Mouse (Mus musculus) myocyte (in vitro differentiated cells): ENCODE results near the gene Cd19. TPM values are rescaled to one million over a fixed set of nuclear protein-coding genes. Genes with fewer than 3 reads are reported as not detected.

ENCODE experiments used
- H3K27me3 ChIP-seq: one replicate; pipeline ENCODE4 v1.6.1; 2011; ENCODE audit not compliant: control insufficient read depth, insufficient read depth, insufficient read length
- H3K36me3 ChIP-seq: one replicate; pipeline ENCODE4 v1.6.1; 2011; ENCODE audit not compliant: control insufficient read depth, insufficient read depth
- H3K4me2 ChIP-seq: one replicate; pipeline ENCODE4 v1.6.1; 2011; ENCODE audit warnings: low read depth, control low read depth
- H3K4me3 ChIP-seq: one replicate; pipeline ENCODE4 v1.5.1; 2011; ENCODE audit warnings: mild to moderate bottlenecking, control low read depth, moderate library complexity
- H3K79me2 ChIP-seq: one replicate; pipeline ENCODE4 v1.6.1; 2011; ENCODE audit not compliant: control insufficient read depth, insufficient read depth
- H3ac ChIP-seq: one replicate; pipeline ENCODE4 v1.6.1; 2011; ENCODE audit not compliant: control insufficient read depth, insufficient read length
- CEBPB ChIP-seq: IDR thresholded peaks from 2 replicates; pipeline ENCODE4 v1.6.1; 2011; ENCODE audit warnings: mild to moderate bottlenecking, moderate library complexity; ENCODE audit not compliant: poor library complexity, insufficient read depth, severe bottlenecking
- E2F4 ChIP-seq: IDR thresholded peaks from one replicate; pipeline ENCODE4 v1.6.1; 2011; ENCODE audit warnings: mild to moderate bottlenecking, control low read depth, moderate library complexity; ENCODE audit not compliant: insufficient read depth
- MAX ChIP-seq: IDR thresholded peaks from one replicate; pipeline ENCODE4 v1.6.1; 2011; ENCODE audit warnings: low read depth, mild to moderate bottlenecking, control low read depth
- MYOD1 ChIP-seq, 3 experiments: IDR thresholded peaks; one replicate each; pipeline ENCODE4 v1.6.1; 2011; ENCODE audit warnings: control low read depth in 2 of 3, low read depth in 2 of 3, mild to moderate bottlenecking in 2 of 3, moderate library complexity in 1 of 3; ENCODE audit not compliant: insufficient read length in 2 of 3, control insufficient read depth in 1 of 3
- MYOG ChIP-seq, 3 experiments: IDR thresholded peaks; one replicate each; pipeline ENCODE4 v1.6.1; 2011; ENCODE audit warnings: control low read depth in 2 of 3, low read depth in 2 of 3, mild to moderate bottlenecking in 2 of 3; ENCODE audit not compliant: insufficient read length in 2 of 3, control insufficient read depth in 1 of 3, insufficient read depth in 1 of 3
- POLR2A ChIP-seq: IDR thresholded peaks from one replicate; pipeline ENCODE4 v1.6.1; 2011; ENCODE audit warnings: low read depth, mild to moderate bottlenecking, control low read depth, moderate library complexity; ENCODE audit not compliant: insufficient read length
- POLR2AphosphoS2 ChIP-seq: IDR thresholded peaks from one replicate; pipeline ENCODE4 v1.6.1; 2011; ENCODE audit warnings: low read depth, control low read depth; ENCODE audit not compliant: insufficient read length
- REST ChIP-seq: IDR thresholded peaks from one replicate; pipeline ENCODE4 v1.6.1; 2011; ENCODE audit warnings: mild to moderate bottlenecking, control low read depth, moderate library complexity; ENCODE audit not compliant: insufficient read depth, insufficient read length
- SRF ChIP-seq: IDR thresholded peaks from one replicate; pipeline ENCODE4 v1.6.1; 2011; ENCODE audit warnings: low read depth; ENCODE audit not compliant: control insufficient read depth, insufficient read length
- TCF12 ChIP-seq: IDR thresholded peaks from one replicate; pipeline ENCODE4 v1.6.1; 2011; ENCODE audit warnings: mild to moderate bottlenecking, control low read depth; ENCODE audit not compliant: poor library complexity, insufficient read depth, severe bottlenecking
- TCF3 ChIP-seq: IDR thresholded peaks from one replicate; pipeline ENCODE4 v1.6.1; 2011; ENCODE audit warnings: low read depth, control low read depth; ENCODE audit not compliant: insufficient read length
- USF1 ChIP-seq: IDR thresholded peaks from one replicate; pipeline ENCODE4 v1.6.1; 2011; ENCODE audit warnings: low read depth, mild to moderate bottlenecking, control low read depth, moderate library complexity
- polyA plus RNA-seq: library from polyadenylated mRNA; unstranded; fragments of >200 nt; fragmentation: generic; extraction: Trizol; gene quantifications from one replicate; pipeline ENCODE4 v1.2.1, GENCODE M21; 2012; ENCODE audit warnings: missing spikeins

The Cd19 gene
- polyA plus RNA-seq, result 0.01 TPM

DNA sequence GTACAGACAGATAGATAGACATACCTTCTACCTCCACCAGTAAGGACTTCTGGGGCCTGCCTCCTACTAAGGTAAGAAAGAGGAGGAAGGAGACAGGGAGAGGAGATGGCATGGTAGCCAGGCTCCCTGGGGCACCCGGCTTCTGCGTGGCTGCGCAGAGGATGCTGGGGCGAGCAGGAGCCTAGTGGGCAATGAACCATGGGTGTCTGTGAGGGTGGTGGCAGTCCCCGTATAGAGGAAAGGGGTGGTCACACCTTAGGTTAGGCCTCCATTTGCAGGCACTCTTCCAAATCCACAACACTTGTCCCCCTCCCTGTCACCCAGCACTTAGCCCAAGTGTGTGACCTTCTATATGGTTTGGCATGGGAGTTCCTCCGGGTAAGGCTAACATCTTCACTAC, at the start of gene Cd19:
Cd19 (minus strand) TSS at position 165 of the 400 bp plus-strand sequence.
- H3K27me3 ChIP-seq, result peaks cover 42% of the 10 kb centered on the region
- TF ChIP-seq USF1 (no peak), CEBPB (no peak), MYOD1 (IDR thresholded peaks at IDR 0.05; ENCODE audit: control insufficient read depth in 1 of 3, insufficient read length in 2 of 3, low read depth in 2 of 3) (no peak), REST (no peak), MYOG (IDR thresholded peaks at IDR 0.05; ENCODE audit: control insufficient read depth in 1 of 3, insufficient read depth in 1 of 3, insufficient read length in 2 of 3, low read depth in 2 of 3) (no peak), MAX (no peak), E2F4 (no peak), POLR2A (no peak), TCF3 (no peak), SRF (no peak), POLR2AphosphoS2 (no peak)
- H3ac ChIP-seq, result no peak within 1 kb of the TSS
- H3K4me3 ChIP-seq, result no peak within 1 kb of the TSS
- no peaks in the 10 kb centered on the region for H3K36me3 ChIP-seq
- no peak within 1 kb of the TSS for H3K4me2 ChIP-seq
- H3K79me2 ChIP-seq, result no peaks in the 10 kb centered on the region

DNA sequence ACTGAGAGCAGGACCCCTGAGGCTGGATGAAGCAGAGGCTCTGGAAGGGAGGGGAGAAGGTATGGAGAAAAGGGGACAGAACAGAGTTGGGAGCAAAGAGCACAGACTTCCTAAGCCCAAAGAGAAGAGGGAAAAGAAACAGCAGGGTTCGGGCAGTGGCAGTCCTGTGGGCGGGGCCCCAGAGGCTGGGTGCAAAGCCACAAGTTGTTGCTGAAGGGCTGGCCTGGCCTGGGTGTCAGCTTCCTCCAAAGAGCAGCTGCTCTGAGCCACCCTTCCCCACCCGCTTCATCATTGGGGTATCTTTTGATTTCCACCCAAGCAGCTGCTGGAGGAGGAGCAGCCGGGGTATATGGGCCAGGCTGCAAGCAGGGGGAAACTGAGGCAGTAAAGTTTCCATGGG, 49.4 kb upstream of the Cd19 start:
- Histone ChIP-seq H3ac (no peak overlapping the region), H3K4me2 (peak overlapping the region; percentile 82), H3K4me3 (peak overlapping the region; percentile 54), H3K36me3 (peaks cover 4% of the 10 kb centered on the region), H3K27me3 (no peaks in the 10 kb centered on the region), H3K79me2 (peaks cover 8% of the 10 kb centered on the region)
- TF ChIP-seq MYOD1 (IDR thresholded peaks at IDR 0.05; ENCODE audit: control insufficient read depth in 1 of 3, insufficient read length in 2 of 3, low read depth in 2 of 3), result peak; percentile 71 to 98 (median 92)
- peak; percentile 58 for TF ChIP-seq TCF12
- TF ChIP-seq E2F4, result no peak
- no peak for TF ChIP-seq CEBPB
- no peak for TF ChIP-seq POLR2A
- TF ChIP-seq POLR2AphosphoS2, result peak; percentile 50
- TF ChIP-seq USF1, result no peak
- peak; percentile 76 to 98 (median 91) for TF ChIP-seq MYOG (IDR thresholded peaks at IDR 0.05; ENCODE audit: control insufficient read depth in 1 of 3, insufficient read depth in 1 of 3, insufficient read length in 2 of 3, low read depth in 2 of 3)
- TF ChIP-seq TCF3, result peak; percentile 14

DNA sequence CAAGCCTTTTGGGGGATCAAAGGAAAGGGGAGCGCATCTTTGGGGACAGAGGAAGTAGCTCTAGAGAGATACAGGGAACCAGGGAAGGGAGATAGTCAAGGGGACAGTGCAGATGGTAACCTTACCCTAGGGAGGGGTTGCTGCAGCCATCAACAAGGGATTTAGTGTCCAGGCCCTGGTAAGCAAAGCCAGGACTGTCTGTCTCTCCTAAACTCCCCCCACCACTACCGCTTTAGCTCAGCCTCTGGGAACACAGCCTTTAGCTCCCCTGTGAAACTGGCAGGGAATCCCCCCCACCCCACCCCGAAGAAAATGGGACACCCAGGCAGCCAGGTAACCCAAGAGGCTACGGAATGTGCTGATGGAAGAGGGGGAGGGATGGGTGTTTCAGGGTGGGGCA, 48.9 kb upstream of the Cd19 start:
- H3K4me2 ChIP-seq, result peak overlapping the region; percentile 82
- H3K4me3 ChIP-seq, result peak overlapping the region; percentile 54
- TF ChIP-seq E2F4 (no peak), POLR2A (peak; percentile 53), POLR2AphosphoS2 (peak; percentile 50)
- H3K79me2 ChIP-seq, result peaks cover 8% of the 10 kb centered on the region
- H3ac ChIP-seq, result no peak overlapping the region
- H3K27me3 ChIP-seq, result no peaks in the 10 kb centered on the region
- peaks cover 4% of the 10 kb centered on the region for H3K36me3 ChIP-seq

DNA sequence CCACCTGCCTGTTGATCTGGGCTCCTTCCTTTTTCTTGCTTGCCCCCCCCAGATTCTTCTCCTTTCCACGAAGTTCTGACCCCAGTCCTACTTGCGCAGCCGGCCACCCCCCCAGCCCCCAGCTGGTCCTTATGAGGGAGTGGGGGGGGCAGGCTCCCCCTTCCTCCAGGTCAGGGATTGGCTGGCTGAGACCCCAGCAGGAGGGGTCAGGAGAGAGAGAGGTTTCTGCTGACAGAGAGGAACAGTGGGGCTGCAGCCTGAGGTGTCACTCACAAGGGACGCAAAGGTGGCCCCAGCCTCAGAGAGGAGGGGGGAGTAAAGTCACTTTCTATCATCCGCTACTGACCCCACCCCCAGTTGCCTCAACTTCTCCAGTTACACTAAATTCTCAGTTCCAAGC, 48.3 kb upstream of the Cd19 start, which contains the start of gene Atp2a1:
Atp2a1 (minus strand) TSS at position 105 of the 400 bp plus-strand sequence.
- peaks cover 8% of the 10 kb centered on the region for H3K79me2 ChIP-seq

DNA sequence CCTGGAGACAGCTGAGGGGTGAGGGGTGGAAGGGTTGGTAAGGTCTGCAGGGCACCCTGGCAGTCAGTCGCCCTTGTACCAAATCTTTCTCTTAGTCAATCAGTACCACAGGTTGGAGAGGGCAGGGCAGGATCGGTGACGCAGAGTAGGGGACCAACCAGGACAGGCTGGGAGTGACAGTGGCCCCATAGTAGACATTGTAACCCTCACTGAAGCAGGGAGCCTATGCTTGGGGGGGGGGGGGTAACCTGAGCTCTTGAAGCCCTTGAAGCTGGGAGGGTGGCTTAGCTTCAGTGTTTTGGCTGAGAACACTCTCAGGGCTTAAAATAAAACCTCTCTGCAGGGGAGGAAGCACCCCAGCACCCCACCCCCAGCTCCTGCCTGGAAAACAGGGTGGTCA, 46.9 kb upstream of the Cd19 start:
- peak overlapping the region; percentile 54 for H3K4me3 ChIP-seq
- H3ac ChIP-seq, result no peak overlapping the region
- H3K27me3 ChIP-seq, result no peaks in the 10 kb centered on the region
- peaks cover 8% of the 10 kb centered on the region for H3K79me2 ChIP-seq
- TF ChIP-seq CEBPB (no peak), REST (no peak), MAX (no peak), MYOD1 (IDR thresholded peaks at IDR 0.05; ENCODE audit: control insufficient read depth in 1 of 3, insufficient read length in 2 of 3, low read depth in 2 of 3) (no peak), POLR2A (peak; percentile 63), MYOG (IDR thresholded peaks at IDR 0.05; ENCODE audit: control insufficient read depth in 1 of 3, insufficient read depth in 1 of 3, insufficient read length in 2 of 3, low read depth in 2 of 3) (peak in 1 of 3 experiments; percentile 18), E2F4 (no peak), POLR2AphosphoS2 (peak; percentile 66), USF1 (no peak)
- H3K36me3 ChIP-seq, result peaks cover 6% of the 10 kb centered on the region
- peak overlapping the region; percentile 82 for H3K4me2 ChIP-seq

More for the DNA sequence above, 48.3 kb upstream of the Cd19 start, which contains the start of gene Atp2a1:
- no peaks in the 10 kb centered on the region for H3K27me3 ChIP-seq
- TF ChIP-seq POLR2AphosphoS2, result peak; percentile 67
- TF ChIP-seq POLR2A, result no peak
- peak in 2 of 3 experiments; percentile 65 to 78 for TF ChIP-seq MYOD1 (IDR thresholded peaks at IDR 0.05; ENCODE audit: control insufficient read depth in 1 of 3, insufficient read length in 2 of 3, low read depth in 2 of 3)
- H3K36me3 ChIP-seq, result peaks cover 4% of the 10 kb centered on the region
- peak within 1 kb of the TSS; percentile 54 for H3K4me3 ChIP-seq
- H3K4me2 ChIP-seq, result peak within 1 kb of the TSS; percentile 82
- H3ac ChIP-seq, result no peak within 1 kb of the TSS
